Comparison of ENCODE assay signal across 8 mouse cellular contexts in genomic region chr14:26668371-26669291, GRCm38 (mm10). TPM values are rescaled to one million over a fixed set of nuclear protein-coding genes. Genes with fewer than 3 reads are reported as not detected.
DNase-seq lines count a peak whose midpoint lies in the region; ATAC-seq lines count a peak whose summit lies in the region.

No protein-coding gene starts in this region.

- H3K27me3 ChIP-seq in erythroblast, embryonic 14.5 days (ENCODE audit: control insufficient read depth): no peaks in the 10 kb centered on the region
- H3K27me3 ChIP-seq in lung, embryonic 16.5 days (ENCODE audit: control insufficient read depth, insufficient read depth, low read depth, low read length): no peaks in the 10 kb centered on the region

- H3K4me3 ChIP-seq in erythroblast, embryonic 14.5 days (replicated peaks): peak overlapping the region; percentile 85
- peak overlapping the region; percentile 94 for H3K4me3 ChIP-seq in lung, embryonic 16.5 days (ENCODE audit: low read length)

- H3K27ac ChIP-seq in lung, embryonic 16.5 days (ENCODE audit: low read length): peak overlapping the region; percentile 88

- peaks cover 60% of the 10 kb centered on the region for H3K4me1 ChIP-seq in erythroblast, embryonic 14.5 days (ENCODE audit: control insufficient read depth)
- peaks cover 15% of the 10 kb centered on the region for H3K4me1 ChIP-seq in lung, embryonic 16.5 days (replicated peaks; ENCODE audit: control insufficient read depth, insufficient read depth, low read length)

- peak overlapping the region; percentile 86 for H3K9ac ChIP-seq in lung, embryonic 16.5 days (ENCODE audit: low read length)

- peak; percentile 28 to 49; a peak in 3 of 4 replicates for ATAC-seq in hematopoietic stem cell, adult 5-6 weeks (replicated peaks in 1 of 2; ENCODE audit: insufficient read depth in 1 of 2, low FRiP score in 2 of 2, low TSS enrichment in 1 of 2, low read depth in 1 of 2, poor library complexity in 2 of 2, severe bottlenecking in 2 of 2)
- ATAC-seq in lung, embryonic 16.5 days (ENCODE audit: low read depth): peak; percentile 45

- no peaks in the 10 kb centered on the region for H3K9me3 ChIP-seq in erythroblast, embryonic 14.5 days (ENCODE audit: control insufficient read depth, low read length)
- H3K9me3 ChIP-seq in lung, embryonic 16.5 days (ENCODE audit: control insufficient read depth, low read length): no peaks in the 10 kb centered on the region

- under 1% methylated on average over 73 of the region's 73 CpGs for WGBS in lung, embryonic 16.5 days

- H3K36me3 ChIP-seq in erythroblast, embryonic 14.5 days (ENCODE audit: control insufficient read depth): peaks cover 36% of the 10 kb centered on the region
- peaks cover 14% of the 10 kb centered on the region for H3K36me3 ChIP-seq in lung, embryonic 16.5 days (ENCODE audit: control insufficient read depth, insufficient read depth, low read length)

- peak overlapping the region; percentile 96 for H3K4me2 ChIP-seq in lung, embryonic 16.5 days (ENCODE audit: low read depth, low read length)

- peak; percentile 19 to 38 for DNase-seq in CD8-positive naive resting alpha-beta T cell, adult 2 months (ENCODE audit: low read depth in 2 of 2, low spot score in 2 of 2)
- peak; percentile 42 to 54 for DNase-seq in adrenal gland, postnatal 36 days
- peak; percentile 13 to 51 for DNase-seq in layer of hippocampus, postnatal 10 days (ENCODE audit: low spot score in 2 of 2)
- DNase-seq in ovary, postnatal 14 days (ENCODE audit: low spot score): peak; percentile 13
- DNase-seq in thymus, postnatal 14 days: peak; percentile 57

RNA-seq across cellular contexts. Expression of gene Pde12, which starts 1.1 kb away (rescaled TPM):
- total RNA-seq in adrenal gland, postnatal 36 days (2021): 10 to 100 TPM; 10.6 to 12.5 TPM
- polyA plus RNA-seq in erythroblast, embryonic 14.5 days (2012): 0.48 and 0.49 TPM in 2 replicates
- total RNA-seq in hematopoietic stem cell, adult 5-6 weeks (2017): 14.4 and 16.5 TPM in 2 replicates
- total RNA-seq in layer of hippocampus, postnatal 10 days (2021): 1 to 10 TPM; 8.9 to 9.4 TPM
- 8.0 and 8.3 TPM in 2 replicates for polyA plus RNA-seq in lung, embryonic 16.5 days (2015; fragmentation: Nextera tagmentation; extraction: Ambion mirVana)

RNA-seq across cellular contexts. Expression of gene Dnah12, which starts 24.4 kb away (rescaled TPM):
- under 1 TPM in 1 of 2 experiments, not detected in 1; 0.03 TPM for total RNA-seq in adrenal gland, postnatal 36 days (2021)
- polyA plus RNA-seq in erythroblast, embryonic 14.5 days (2012): not detected in 2 replicates
- 0.31 and 0.45 TPM in 2 replicates for total RNA-seq in hematopoietic stem cell, adult 5-6 weeks (2017)
- total RNA-seq in layer of hippocampus, postnatal 10 days (2021): 1 to 10 TPM in 1 of 2 experiments, under 1 TPM in 1; 0.80 to 1.8 TPM
- polyA plus RNA-seq in lung, embryonic 16.5 days (2015; fragmentation: Nextera tagmentation; extraction: Ambion mirVana): 0.93 and 1.1 TPM in 2 replicates

RNA-seq across cellular contexts. Expression of gene Arf4, which starts 30.8 kb away (rescaled TPM):
- total RNA-seq in adrenal gland, postnatal 36 days (2021): 100 to 1,000 TPM; 196 to 225 TPM
- 8.4 TPM in 2 replicates for polyA plus RNA-seq in erythroblast, embryonic 14.5 days (2012)
- 101 and 152 TPM in 2 replicates for total RNA-seq in hematopoietic stem cell, adult 5-6 weeks (2017)
- 100 to 1,000 TPM; 160 to 169 TPM for total RNA-seq in layer of hippocampus, postnatal 10 days (2021)
- polyA plus RNA-seq in lung, embryonic 16.5 days (2015; fragmentation: Nextera tagmentation; extraction: Ambion mirVana): 555 and 584 TPM in 2 replicates

Comparison
In these comparisons a context has a peak if more than half of its experiments do, and no peak if none do; other contexts are left out.
1. Peak in every context shown above with its lines: DNase-seq, ATAC-seq, H3K4me3 ChIP-seq and H3K27ac ChIP-seq.